Mouse (Mus musculus) liver, adult 2 months (tissue): ENCODE results near the gene Prmt9.

Experiments used
- CTCF ChIP-seq: fragments of 200-500 bp; IDR thresholded peaks from 2 replicates; pipeline ENCODE4 v1.5.1; 2011; ENCODE audit warnings: low read depth, low read length, control low read depth
- POLR2A ChIP-seq: fragments of 200-500 bp; IDR thresholded peaks from 2 replicates; pipeline ENCODE4 v1.6.1; 2011; ENCODE audit warnings: low read length, control low read depth; ENCODE audit not compliant: insufficient read depth; ENCODE audit errors: extremely low read depth

- TF ChIP-seq CTCF (no peak), POLR2A (no peak)
Observed at GRCm38 (mm10) chr8:77630691-77631090, 81.5 kb downstream of the Prmt9 start.
